Mouse (Mus musculus) gastrocnemius, adult 18-20 months (tissue): ENCODE measurements around the gene Enam. TPM values are rescaled to one million over a fixed set of nuclear protein-coding genes. Genes with fewer than 3 reads are reported as not detected.
"Not testable (repeated sequence)": the region's sequence is repeated elsewhere in the genome, so short reads cannot be mapped to it uniquely, and the experiment has no call there.

Experiments
- DNase-seq: peaks from one replicate; pipeline ENCODE4 v3.0.0; 2021; ENCODE audit warnings: low spot score
- long read RNA-seq, 2 experiments: library from polyadenylated mRNA; stranded (forward); transcript quantifications; one replicate each; pipeline ENCODE4 v2.0.0; 2021
- total RNA-seq, 2 experiments: library from RNA; stranded (reverse); gene quantifications; 2 replicates each; pipeline ENCODE4 v1.2.3; 2021

Enam gene
- total RNA-seq, result not detected
- long read RNA-seq, experiment 1, result 0 reads
- long read RNA-seq, experiment 2, result 0 reads

DNA sequence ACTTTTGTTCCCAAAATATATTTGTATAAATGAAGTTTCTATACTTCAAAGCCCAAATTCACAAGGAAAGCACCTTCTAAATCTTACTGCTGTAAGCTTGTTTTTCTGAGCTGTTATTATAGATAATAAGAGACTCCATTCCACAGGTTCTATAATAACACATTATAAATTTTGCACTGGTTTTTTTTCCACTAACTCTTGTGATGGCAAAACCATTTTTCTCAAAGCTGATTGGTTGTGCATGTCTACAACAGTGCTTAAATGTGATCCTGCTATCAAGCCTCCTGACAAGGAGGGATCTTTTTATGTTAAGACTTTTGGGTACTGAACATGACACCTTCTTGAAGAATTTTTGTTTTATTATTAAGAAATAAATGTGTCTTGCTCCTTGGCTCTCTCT is at the start of gene Enam:
TSS of gene Enam (plus strand) at position 301 of the 400 bp plus-strand sequence.
- DNase-seq, result no peak

DNA sequence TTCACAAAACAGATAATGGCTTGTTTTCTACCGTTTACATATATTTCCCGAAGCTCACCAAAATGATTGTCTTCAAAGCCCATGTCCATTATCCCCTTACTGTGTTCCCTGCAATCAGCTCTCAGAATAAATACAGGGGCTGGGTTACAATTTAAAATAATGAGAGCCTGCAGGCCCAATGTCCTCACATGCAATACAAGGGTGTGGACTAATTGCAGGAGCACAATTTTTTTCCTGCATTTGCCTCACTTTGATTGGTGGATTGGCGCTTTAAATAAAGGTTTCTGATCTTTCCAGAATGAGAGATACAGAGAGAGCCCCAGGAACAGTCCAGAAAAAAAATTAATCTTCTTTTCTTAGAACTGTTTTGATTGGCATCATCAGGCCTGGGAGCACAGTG is 32.1 kb upstream of the Enam start, which contains the start of gene Ambn:
TSS of gene Ambn (plus strand) at position 301 of the 400 bp plus-strand sequence.
- DNase-seq, result no peak

DNA sequence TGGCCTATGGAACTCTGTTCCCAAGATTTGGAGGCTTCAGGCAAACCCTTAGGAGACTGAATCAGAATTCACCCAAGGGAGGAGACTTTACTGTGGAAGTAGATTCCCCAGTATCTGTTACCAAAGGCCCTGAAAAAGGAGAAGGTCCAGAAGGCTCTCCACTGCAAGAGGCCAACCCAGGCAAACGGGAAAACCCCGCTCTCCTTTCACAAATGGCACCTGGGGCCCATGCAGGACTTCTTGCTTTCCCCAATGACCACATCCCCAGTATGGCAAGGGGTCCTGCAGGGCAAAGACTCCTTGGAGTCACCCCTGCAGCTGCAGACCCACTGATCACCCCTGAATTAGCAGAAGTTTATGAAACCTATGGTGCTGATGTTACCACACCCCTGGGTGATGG is 20.3 kb upstream of the Enam start:
- DNase-seq, result no peak

DNA sequence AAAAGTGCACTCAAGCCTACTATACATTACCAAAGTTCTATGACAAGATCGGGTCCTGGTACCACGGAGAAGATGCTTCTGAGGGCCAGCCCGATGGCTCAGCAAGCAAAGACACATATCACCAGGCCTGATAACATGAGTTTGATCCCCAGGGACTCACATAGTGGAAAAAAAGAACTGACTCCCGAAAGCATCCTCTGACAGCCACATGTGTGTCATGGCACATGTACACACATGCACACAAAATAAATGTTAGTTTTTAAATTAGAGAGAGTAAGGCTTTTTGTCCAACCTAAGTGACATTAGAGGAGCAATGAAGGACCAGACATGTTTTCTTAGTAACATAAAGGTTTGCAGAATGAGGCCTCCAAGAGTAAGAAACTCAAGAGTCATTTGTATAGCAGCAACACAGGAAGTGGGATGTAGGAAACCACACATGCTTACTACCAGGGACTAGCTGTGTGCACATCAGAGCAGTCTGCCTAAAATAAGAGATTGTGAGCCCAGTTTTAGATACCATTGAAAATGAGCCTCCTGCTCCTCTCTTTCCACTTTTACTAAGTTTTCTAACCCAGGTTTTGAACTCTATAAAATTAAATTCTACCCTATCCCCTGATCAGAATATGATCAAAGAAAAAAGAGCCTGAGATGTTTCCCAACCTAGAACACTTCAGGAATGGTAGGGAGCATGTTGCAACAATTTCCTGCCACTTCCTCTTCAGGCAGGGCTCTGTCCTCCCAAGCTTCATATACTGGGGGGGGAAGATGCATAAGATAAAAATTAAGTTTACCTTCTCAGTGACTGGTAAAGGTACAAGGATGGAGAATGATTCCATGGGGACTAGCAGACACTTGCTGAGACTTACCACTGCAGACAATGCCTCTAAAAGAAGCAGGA is 18.7 kb upstream of the Enam start:
- no peak for DNase-seq

DNA sequence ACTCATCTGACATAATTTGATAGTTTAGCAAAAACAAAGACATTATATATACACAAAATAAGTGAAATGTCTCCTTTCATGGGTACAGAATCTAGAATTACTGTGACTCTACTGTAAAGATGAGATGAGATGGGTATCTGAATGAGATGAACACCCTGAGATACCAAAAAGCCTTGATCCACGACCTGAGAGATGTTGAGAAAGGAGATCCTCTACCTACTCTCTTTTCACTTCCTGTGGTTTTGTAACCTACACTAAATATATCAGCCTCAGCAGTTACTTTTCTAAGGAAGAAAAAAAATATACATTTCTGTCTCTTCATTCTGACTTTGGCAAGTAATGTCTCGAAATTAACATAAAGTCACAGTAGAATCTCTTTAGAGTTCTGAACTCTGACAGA is 1.2 kb downstream of the Enam start:
- DNase-seq, result no peak

DNA sequence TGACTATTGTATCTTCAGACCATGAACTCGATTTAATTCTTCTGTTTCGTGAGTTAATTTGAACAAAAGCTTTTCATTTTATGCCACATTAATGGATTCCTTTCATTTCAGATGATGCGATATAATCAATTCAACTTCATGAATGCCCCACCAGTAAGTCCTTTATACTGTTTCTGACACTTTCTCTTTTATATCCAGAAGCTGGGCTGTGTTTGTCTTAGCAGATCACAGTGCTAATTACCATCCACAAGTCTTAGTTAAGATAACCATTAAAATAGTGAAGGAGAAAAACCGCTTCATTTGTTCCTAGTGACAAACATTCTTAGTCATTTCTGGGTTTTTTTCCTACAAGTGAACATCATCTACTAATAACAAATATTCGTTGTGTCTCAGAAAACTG is 3.3 kb downstream of the Enam start:
- DNase-seq, result no peak

DNA sequence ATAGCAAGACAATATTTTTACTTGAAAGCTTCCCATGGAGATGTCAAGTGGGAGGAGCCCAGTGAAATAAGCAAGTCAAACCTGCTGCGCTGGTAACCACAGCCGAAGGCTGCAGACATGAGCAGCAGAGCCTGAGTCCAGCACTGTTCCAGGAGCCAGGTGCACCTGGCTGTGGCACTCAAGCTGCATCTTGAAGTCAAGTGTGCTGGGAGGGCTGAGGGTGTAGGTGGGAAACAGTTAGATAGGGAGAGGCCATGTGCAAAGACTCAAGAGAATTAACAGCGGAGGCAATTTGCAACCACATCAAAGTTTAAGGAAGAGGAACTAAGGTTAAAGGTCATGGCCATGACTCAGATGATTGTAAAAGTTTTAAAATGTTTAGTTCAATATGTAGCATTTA is 12.0 kb downstream of the Enam start:
- no peak for DNase-seq

DNA sequence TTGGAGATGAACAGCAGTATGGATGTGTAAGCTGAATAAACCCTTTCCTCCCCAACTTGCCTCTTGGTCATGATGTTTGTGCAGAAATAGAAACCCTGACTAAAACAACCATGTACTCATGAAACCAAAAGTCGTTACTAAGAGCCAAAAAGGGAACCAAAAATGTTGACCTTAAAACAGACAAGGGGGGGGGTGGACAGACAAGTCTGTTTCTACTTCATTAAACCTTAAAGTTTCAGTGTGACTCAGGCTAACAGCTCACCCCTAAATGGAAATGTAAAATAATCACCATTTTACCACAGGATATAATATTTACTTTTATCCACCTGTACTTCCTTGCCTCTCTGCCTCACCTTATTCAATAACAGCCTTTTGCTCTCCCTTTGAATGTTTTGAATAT is 20.8 kb downstream of the Enam start:
- no peak for DNase-seq

DNA sequence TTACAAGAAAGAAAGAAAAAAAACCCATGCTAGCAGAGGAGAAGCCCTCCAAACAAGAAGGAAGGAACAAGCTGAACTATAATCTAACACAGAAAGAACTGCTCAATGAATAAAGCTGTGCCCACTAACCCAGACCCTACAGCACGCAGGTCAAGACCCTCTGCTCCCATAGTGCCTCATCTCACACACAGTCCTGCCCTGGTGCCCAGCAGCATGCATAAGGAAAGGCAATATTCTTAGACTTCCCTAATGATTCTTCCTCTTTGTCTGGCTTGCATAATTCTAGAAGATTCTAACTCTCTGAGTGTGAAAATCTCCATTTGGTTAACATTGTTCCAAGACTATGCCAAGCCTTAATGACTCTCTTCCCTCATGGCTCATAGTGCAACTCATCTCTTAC is 21.2 kb downstream of the Enam start:
- DNase-seq, result no peak

DNA sequence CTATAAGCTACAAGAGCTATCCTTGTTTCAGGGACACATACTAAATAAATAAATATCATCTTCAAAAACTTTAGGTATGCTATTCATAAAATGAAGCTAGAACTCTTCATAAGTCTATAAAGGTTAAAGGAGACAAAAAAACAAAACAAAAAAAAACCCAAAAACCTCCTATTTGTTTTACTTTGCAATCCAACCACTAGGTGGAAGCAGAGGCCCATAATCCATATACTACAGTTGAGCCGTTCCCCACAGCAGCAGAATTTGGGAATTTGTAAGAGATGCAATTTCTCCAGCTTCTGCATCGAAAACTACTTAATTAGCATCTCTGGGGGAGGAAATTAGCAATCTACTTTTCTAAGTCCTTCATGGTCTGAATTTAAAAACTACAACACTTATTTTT is 31.5 kb downstream of the Enam start:
- peak; percentile 20 for DNase-seq

DNA sequence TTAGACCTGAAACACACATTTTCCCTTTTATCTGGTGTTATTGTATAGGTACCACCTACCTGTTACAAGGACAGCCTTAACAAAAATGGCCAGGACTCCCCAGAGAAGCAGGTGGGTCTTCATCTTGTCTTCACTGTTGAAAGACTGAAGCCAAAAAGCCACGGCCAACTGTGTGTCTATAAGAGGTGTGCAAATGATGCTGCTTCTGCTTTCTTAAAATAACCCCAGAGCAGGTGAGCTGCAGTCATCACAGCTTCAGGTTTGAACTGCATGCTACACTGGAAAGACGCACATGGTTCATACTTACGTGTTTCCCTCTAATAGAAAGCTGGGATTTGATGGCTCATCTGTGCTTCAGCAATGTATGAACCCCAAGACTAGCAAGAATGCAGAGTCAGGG is 39.9 kb downstream of the Enam start, which contains the start of gene Jchain:
TSS of gene Jchain (minus strand) at position 235 of the 400 bp plus-strand sequence.
- DNase-seq, result no peak

DNA sequence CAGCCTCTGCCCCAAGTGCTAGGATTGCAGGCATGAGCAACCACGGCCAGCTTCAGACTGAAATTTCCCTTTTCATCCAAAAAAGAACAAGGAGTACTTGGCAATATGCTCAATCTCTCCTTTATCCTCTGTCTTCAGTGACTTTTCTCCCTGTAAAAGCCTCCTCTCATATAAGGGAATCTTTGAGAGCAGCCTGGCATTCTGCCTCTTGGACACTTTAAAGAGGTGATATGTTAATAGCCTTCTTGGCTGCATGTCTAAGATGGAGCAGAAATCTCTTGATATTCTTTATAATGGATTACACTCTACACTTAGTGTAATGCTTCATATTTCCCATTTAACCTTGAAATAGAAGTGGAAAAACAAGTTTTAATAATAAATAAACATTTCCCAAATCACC is 43.1 kb downstream of the Enam start:
- peak; percentile 10 for DNase-seq

DNA sequence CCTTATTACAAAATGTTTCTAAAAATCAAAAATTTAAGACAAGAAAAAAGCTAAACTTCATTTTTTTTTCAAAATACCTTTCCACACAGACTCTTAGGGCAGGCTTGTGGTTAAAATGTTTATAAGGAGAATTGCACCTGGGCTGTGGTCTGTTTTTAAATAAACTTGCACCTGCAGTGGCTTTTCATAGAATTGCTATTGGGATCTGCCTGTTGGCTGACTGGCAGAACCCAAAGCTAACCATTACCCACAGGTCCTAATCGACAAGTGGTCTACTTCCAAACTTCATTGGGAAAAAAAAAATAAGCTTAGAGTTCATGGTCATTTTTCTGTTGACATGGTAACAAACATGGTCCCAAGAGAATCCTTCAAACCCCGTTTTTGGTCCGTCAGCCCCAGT is 46.9 kb downstream of the Enam start:
- no peak for DNase-seq

DNA sequence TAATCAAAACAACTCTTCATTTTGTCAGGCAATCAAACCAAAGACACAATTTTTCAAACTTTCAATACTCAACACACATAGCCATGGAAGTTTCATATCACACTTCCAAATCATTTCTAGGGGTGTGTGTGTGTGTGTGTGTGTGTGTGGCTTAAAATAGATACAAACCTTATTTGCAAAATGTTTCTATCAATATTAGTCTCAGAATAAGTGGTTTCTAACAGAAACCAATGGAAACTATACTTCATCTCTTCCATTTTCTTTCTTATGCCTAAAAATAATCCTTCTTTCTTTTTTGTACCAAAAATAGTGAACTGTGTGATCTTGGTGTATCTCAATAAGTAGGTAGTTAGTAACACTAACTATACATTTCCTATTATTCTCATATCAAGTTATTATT is 53.1 kb downstream of the Enam start:
- DNase-seq, result no peak

DNA sequence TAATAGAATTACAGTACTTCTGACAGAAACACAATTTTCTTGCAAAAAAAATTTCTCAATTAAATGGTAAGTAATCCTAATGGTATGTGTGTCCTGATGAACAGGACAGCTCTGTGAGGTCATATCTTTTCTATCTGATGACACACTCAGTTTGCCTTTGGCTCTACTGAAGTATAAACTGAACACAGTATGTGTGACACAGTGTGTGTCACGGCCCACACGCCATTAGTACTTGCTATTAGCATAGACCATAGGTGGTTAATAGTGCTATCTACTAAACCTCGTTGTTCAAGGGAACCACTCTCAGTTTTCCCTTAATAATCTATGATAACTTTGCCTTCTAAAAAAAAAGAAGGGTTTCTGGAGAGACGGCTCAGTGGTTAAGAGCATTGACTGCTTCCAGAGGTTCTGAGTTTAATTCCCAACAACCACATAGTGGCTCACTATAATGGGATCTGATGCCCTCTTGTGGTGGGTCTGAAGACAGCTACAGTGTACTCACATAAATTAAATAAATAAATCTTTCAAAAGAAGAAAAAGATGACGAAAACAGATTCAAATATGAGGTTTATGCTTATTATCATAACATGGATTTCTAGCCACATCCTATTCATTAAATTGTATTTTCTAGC is 55.0 kb downstream of the Enam start:
- peak; percentile 69 for DNase-seq

DNA sequence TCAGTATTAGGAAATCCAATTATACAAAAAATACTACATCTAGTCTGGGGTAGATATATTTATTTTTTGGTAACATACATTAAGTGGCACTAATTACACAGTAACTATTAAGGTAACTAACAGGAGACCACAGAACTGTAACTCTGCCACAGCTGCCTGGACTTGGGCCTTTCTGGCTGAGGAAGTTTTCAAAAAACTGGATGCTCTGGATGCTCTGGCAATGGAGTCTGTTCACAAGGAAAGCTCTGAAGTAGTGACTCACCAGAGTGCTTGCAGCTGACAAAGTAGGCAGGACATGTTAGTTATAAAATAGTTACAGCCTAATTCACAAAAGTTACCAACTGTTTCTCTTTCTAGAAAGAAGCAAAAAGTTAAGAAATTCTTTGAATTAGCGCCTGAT is 56.6 kb downstream of the Enam start:
- DNase-seq, result not testable (repeated sequence)

DNA sequence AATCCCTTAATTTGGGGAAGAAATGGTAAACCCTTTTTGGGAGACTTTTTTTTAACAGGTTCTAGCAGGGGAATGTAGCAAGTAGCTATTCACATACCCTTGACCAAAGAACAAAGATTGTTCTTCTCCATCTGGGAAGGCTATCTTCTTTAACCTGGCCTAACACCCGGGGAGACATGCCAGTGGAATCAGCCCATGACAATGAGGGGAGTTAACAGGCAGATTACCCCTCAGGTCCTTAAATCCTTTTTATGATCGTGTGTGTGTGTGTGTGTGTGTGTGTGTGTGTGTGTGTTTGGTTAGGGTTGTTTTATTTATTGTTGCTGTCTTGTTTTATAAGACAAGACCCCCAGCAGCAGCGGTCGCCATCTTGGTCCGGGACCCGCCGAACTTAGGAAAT is 57.8 kb downstream of the Enam start:
- no peak for DNase-seq

DNA sequence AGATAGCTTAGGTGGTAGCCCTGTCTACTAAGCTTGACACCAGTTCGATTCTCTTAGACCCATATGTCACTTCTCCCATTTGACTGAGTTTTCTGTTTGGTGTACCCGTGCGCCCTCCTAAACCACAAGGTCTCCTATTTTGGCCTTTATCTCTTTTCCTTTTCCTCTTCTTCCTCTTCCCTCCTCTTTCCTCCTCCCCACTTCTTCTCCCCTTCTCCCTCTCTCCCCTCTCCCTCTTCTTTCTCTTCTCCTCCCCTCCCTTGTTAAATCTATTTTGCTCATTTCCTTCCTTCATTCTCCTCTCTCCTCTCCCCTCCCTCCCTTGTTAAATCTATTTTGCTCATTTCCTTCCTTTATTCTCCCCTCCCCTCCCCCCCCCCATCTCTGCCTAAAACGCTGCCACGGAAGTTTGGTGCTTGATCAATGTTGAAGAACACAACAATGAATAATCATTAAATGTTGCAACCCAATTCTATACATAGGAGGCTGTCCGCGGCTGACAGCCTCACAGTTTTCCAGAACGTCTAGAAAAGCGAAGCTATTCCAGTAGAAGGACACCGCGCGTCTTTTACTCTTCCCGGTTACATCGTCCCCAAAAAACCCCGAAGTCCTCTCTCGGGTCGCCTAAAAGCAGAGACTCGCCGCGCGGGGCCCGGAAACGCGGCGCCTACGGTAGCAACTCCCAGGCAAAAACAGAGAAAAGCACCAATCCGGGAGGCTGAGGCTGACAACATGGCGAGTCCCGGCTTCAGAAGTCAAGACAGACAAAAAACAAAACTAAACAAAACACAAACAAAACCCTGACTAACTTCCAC is 65.7 kb downstream of the Enam start:
- no peak for DNase-seq

DNA sequence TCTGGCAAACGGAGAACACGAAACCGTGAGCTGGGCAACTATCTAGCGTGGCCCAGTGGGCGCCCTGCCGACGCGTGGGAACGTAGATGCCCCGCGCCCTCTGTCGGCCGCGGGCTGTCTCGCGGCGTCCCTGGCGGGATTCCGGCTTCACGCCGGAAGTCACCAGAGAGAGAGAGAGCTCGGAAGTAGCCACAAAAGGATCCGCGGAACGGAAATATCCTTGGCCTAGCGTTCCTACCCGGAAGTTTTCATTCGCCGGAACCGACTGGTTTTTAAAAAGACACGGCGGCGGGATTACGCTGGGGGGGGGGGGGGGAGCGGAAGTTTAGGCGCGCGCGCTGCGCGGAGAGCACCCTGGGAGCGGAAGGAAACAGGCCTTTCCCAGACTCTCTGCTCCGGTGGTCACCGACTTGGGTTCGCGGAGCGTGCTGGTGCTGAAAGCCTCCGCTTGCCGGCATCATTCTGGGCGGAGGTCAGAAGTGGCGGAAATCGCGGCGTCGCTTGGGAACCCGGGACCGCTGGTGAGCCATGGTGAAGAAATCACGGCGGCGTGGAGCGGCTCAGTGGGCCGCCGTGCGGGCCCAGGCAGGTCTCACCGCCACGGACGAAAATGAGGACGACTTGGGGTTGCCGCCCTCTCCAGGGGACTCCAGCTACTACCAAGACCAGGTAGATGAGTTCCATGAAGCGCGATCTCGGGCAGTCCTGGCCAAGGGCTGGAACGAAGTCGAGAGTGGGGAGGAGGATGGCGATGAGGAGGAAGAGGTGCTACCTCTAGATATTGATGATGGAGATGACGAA is 66.5 kb downstream of the Enam start, which contains the start of gene Utp3:
TSS of gene Utp3 (plus strand) at position 377 of the 801 bp plus-strand sequence.
- DNase-seq, result peak; percentile 95
